Mouse (Mus musculus) limb, embryonic 15.5 days (tissue): ENCODE results near the gene Far1. TPM values are rescaled to one million over a fixed set of nuclear protein-coding genes. Genes with fewer than 3 reads are reported as not detected.

Experiments
- ATAC-seq: fragments of 200-750 bp; cut with Nextera tagmentation; 2 replicates; pipeline ENCODE4 v1.8.0; 2017; ENCODE audit warnings: low read depth, moderate TSS enrichment; ENCODE audit not compliant: insufficient number of reproducible peaks, low FRiP score, low TSS enrichment
- H3K27ac ChIP-seq: fragments of 300-500 bp; sonication (generic); 2 replicates; pipeline ENCODE4 v1.5.1; 2015; ENCODE audit warnings: moderate library complexity, mild to moderate bottlenecking, inconsistent platforms
- H3K27me3 ChIP-seq: fragments of 300-500 bp; sonication (generic); 2 replicates; pipeline ENCODE4 v1.6.1; 2015; ENCODE audit warnings: inconsistent platforms
- H3K36me3 ChIP-seq: fragments of 300-500 bp; sonication (generic); 2 replicates; pipeline ENCODE4 v1.6.1; 2015; ENCODE audit warnings: inconsistent platforms
- H3K4me1 ChIP-seq: fragments of 300-500 bp; sonication (generic); 2 replicates; pipeline ENCODE4 v1.6.1; 2015; ENCODE audit warnings: inconsistent platforms
- H3K4me2 ChIP-seq: fragments of 300-500 bp; sonication (generic); 2 replicates; pipeline ENCODE4 v1.6.1; 2015; ENCODE audit warnings: mild to moderate bottlenecking, inconsistent platforms
- H3K4me3 ChIP-seq: fragments of 300-500 bp; sonication (generic); 2 replicates; pipeline ENCODE4 v1.5.1; 2015; ENCODE audit warnings: mild to moderate bottlenecking, inconsistent platforms
- H3K9ac ChIP-seq: fragments of 300-500 bp; sonication (generic); 2 replicates; pipeline ENCODE4 v1.6.1; 2015; ENCODE audit warnings: inconsistent platforms
- H3K9me3 ChIP-seq: fragments of 300-500 bp; sonication (generic); 2 replicates; pipeline ENCODE4 v1.6.1; 2016; ENCODE audit warnings: inconsistent platforms
- WGBS: fragments of 180-500 bp; shearing (Covaris S2); methylation state at CpG from one replicate; pipeline ENCODE4 v1.1.7; 2015; 5-methylcytosine and 5-hydroxymethylcytosine counted together
- polyA plus RNA-seq: library from polyadenylated mRNA; unstranded; fragments of >200 nt; fragmentation: Nextera tagmentation; extraction: Ambion mirVana; gene quantifications from 2 replicates; pipeline ENCODE4 v1.2.1, GENCODE M21; 2015

Gene Far1
- polyA plus RNA-seq, 1 experiment from 2014 or later: 80.8 TPM

DNA sequence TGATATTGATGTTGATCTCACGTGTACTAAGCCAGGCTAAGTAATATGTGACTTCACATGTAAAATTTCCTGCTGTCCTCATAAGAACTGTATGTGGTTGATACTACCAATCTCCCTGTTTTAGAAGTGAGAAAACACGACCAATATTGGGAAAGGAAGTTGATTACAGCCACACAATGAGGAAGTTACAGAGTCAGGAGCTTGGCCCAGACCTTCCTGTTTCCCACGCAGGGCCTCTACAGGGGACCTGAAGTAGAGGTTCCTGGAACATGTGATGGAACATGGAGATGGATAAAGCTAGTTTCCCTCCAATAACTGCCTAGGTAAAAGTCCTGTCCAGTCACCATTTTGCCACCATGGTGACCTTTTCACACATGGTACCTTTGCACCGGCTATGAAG is 99.0 kb downstream of the Far1 start:
- Histone ChIP-seq H3K4me2 (no peak overlapping the region), H3K4me1 (no peaks in the 10 kb centered on the region), H3K36me3 (no peaks in the 10 kb centered on the region), H3K27me3 (no peaks in the 10 kb centered on the region), H3K4me3 (no peak overlapping the region), H3K27ac (no peak overlapping the region), H3K9ac (no peak overlapping the region), H3K9me3 (no peaks in the 10 kb centered on the region)
- 77% methylated on average over 4 of the region's 4 CpGs for WGBS
- ATAC-seq: no peak

DNA sequence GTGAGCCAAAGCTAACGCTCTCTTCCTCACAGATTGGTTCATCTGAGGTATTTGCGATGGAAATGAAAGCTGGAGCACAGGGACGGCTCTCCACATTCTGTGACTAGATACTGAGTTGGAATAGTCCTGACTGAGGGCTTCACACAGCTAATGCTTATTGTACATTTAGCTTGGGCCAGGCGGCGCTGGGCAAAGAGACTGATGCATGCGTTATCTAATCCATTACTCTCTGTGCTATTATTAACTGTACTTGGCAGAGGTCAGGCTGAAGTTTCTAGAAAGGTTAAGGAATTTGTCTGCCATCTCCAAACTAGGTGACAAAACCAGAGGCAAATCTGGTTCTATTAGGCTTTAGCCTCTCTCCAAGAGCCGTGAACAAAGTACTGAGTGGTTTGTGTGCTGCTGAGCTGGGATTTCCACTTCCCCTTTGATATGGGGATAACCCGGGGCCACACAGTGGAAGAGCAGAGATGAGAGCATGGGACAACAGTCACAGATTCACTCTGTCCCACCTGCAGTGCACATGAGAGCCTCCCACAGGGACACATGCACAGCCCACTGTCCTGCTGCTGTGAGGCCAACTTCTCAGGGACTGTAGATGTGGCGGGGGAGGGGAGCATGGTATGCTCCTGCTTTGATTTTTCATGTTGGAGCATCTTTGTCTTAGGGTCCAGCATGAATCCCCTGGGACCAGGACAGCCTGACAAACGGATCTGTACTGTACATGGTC is 100.7 kb downstream of the Far1 start:
- H3K9ac ChIP-seq: no peak overlapping the region
- no peak overlapping the region for H3K27ac ChIP-seq
- H3K9me3 ChIP-seq: no peaks in the 10 kb centered on the region
- no peak overlapping the region for H3K4me3 ChIP-seq
- H3K36me3 ChIP-seq: no peaks in the 10 kb centered on the region
- ATAC-seq: no peak
- H3K27me3 ChIP-seq: no peaks in the 10 kb centered on the region
- no peak overlapping the region for H3K4me2 ChIP-seq
- no peaks in the 10 kb centered on the region for H3K4me1 ChIP-seq
- 80% methylated on average over 10 of the region's 10 CpGs for WGBS

DNA sequence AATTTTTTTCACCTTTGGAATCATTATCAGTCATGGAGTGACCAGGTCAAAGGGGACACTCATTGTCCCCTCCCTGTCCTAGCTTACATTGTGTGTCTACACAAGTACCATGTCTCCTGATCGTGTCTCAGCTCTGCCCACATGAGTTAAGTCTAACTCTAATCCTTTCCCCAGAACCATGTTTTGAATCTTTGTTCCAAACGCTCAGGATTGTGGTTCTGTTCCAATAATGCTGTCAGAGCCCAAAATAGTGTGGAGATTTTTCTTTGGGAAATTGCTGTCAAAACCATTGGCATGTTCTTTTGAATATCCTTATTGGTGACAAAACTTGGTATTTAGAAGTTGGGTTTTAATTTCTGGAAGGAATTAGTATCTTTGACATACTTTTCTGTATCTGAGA is 105.5 kb downstream of the Far1 start:
- Histone ChIP-seq H3K9ac (no peak overlapping the region), H3K27ac (no peak overlapping the region), H3K27me3 (no peaks in the 10 kb centered on the region), H3K4me2 (no peak overlapping the region), H3K9me3 (no peaks in the 10 kb centered on the region), H3K36me3 (no peaks in the 10 kb centered on the region), H3K4me3 (no peak overlapping the region), H3K4me1 (no peaks in the 10 kb centered on the region)
- 82% methylated on average over 2 of the region's 2 CpGs for WGBS
- no peak for ATAC-seq

DNA sequence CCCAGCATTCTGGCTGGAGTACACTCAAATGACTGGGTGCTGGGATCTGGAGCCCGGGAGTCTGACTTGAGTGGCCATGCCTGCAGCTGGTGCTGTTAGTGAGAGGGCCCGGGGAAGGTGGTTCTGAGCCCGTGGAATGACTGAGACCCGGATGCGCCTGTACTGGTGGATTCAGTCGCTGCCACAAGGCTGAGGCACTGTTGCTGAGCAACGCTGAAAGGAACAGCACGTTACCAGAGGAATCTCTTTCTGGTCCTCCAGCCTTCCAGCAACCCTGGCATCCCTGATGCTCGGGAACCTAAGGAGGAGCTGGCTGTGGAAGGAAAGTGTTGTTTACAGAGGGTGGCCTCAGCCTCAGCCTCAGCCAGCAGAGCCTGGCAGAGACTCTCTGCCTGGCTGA is 106.1 kb downstream of the Far1 start:
- Histone ChIP-seq H3K27me3 (no peaks in the 10 kb centered on the region), H3K36me3 (no peaks in the 10 kb centered on the region), H3K4me1 (no peaks in the 10 kb centered on the region), H3K27ac (no peak overlapping the region), H3K9me3 (no peaks in the 10 kb centered on the region), H3K9ac (no peak overlapping the region), H3K4me2 (no peak overlapping the region), H3K4me3 (no peak overlapping the region)
- ATAC-seq: no peak
- 82% methylated on average over 9 of the region's 9 CpGs for WGBS

Other genes starting within 250 kb of the Far1 start
- 27.9 TPM in 2 replicates for gene Btbd10, start 144.4 kb upstream of the Far1 start, polyA plus RNA-seq
- gene Pth, start 125.3 kb upstream of the Far1 start, polyA plus RNA-seq: not detected in 2 replicates